Mouse (Mus musculus) thymus, postnatal 14 days (tissue): ENCODE data around the gene Kmt2b.

Experiments used
- DNase-seq: peaks from one replicate; pipeline ENCODE4 v3.0.0; 2021

The Kmt2b gene

DNA sequence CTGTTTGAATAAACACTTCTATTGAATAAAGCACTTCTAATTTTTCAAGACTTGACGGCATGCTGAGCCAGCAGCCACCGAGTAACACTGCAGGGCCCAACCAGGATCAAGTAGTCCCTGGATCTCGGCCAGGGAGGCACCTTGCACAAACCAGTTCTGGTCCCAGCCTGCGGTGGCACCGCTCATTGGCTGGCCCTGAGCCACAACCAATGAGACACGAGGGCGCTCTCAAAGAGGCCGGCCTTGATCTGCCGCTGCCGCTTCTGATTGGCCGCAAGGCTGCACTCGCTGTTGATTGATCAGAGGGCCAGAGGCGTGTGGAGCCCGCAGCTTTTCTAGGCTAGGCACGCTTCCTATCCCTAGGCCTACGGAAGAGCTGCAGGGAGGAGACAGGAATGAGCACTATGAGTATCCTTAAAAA is 11.4 kb upstream of the Kmt2b start:
- peak; percentile 70 for DNase-seq

DNA sequence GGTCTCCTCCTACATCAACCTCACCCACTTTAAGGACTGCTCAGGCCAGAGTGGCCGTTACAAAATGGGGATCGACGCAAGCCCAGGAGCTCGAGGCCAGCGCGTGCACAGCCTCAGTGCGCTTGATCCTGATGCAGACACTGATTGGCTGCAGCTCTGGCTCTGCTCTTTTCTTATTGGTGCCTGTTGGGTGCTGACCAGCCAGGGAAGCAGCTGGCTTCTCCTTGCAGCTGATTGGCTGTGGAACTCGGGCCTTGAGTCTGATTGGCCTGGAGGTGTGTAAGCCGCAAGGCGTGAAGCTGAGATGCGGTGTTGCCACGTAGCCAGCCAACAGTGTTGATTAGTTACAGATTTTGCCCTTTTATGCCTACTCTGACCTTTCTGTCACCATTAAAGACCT is 10.3 kb upstream of the Kmt2b start, which contains the start of gene Zbtb32:
Zbtb32 (minus strand) TSS at position 124 of the 400 bp plus-strand sequence.
- no peak for DNase-seq

DNA sequence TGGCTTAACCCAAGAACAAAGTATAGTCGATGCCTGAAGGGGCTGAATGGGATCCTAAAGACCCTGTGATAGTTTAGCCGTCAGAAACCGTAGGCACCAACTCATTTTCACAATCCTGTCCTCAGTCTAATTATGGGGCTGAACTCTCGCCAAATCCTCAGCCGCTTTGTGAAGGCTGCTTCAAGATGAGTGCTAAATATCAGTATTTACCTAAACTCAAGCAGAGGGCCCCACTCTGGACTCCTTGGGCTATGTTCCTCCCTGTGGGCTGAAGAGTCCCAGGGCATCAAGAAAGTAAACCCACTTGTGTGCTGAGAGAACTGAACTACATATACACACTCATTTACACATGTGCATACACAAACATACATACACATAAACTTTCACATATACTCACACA is 8.3 kb upstream of the Kmt2b start:
- no peak for DNase-seq

DNA sequence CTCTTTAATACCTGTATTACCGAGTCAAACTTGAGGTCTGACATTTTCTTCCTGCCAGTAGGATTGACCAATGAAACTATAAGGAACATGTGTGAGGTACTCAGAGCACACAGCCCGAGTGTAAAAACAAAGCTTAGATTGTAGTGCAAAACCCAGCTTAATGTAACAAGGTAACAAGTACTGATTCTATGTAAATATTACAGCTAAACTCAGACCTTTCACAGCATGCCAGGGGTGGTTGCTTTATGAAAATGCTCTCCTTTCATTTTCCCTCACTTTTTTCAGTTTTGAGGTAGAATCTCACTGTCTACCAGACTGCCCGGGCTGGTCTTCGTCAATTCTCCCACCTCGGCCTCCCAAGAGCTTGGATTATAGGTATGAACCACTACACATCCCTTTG is 7.6 kb upstream of the Kmt2b start:
- no peak for DNase-seq

DNA sequence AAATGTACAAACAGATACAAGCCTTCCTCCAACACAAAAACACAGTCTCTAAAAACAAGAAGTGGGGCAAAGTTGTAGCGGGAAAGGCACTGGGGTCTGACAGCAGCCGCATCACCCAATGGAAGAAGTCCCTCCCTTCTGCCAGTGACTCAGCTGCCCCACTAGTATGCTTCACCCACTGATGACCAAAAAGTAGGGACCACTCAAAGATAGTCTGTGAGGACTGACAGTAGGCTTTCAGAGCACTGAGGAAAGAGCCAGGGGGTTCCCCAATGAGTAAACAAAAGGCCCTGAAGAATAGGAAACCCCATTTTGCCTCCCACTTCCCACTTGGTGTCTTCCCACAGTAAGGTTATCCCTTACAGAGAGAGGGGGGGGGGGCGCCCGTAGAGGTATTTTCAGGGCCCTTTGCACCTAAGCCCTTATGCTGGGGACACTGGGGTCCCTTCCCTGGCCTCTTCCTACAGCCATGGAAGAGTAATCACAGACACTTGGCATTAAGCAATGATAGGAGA is 6.0 kb upstream of the Kmt2b start:
- no peak for DNase-seq

DNA sequence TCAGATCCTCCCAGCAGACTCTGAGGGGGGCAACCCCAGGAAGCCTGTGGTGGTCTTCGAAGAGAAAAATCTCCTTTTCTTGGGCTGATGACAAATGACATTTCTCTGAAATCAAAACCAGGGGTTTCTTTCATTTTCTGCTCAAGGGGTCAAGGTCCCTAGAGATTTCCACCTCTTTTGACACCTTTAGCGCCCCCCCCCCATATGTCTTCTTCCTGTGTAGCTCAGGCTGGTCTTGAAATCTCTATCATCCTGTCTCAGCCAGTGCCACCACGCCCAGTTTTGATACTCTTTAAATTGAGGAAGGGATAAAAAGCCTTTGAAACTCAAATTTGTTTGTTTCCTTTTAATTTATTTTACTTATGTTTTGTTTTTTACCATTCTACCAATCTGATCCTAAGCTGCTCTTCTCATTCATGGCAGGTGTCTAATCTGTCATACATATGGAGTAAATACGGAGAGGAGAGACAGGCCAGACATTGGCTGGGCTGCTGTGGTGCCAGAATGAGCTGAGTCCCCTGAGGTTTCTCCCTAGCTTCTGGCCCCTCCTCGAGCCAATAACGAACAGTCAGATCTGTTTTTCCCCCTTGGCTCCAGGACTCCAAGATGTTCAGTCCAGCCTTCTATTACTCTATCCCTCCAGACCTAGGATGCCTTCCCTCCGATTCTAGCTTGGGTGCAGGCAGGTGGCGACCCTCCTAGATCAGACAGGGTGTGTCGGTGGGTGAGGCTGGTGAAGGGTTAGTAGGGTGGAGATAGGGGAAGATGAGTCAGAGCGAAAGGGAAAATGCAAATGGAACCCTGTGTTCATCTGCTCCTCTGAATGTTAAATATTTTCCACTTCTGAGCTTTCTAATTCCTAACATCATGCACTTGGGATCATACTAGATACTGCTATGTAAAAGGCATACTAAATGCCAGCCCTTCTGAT is 5.3 kb upstream of the Kmt2b start:
- no peak for DNase-seq

DNA sequence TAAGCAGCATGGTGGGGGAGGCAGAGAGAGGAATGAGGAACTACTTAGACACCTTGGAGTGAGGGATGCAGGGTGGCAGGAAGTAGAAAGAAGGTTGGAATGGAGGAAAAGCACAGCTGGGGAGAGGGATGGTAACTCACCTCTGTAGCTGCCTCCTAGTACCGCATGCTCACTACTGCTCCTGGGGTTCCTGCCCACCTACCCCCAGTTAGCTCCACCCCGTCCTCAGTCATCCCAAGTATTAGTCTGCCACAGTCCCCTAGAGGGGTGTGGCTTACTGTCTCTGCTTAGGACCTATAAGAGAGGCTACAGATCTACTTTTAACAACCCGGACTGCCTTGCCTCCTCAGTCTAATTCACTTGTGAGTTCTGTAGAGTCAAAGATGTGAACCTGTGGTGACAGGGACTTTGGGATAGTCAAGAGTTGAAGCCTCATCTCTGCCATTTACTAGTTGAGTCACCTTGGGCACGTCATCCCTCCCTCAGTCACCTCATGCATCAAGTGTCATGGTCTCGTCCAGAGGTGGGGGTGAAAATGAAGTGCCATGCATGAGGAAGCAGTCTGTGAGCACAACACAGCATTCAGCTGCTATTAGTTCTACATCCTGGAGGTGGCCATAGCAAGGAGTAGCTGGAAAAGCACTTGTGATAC is 4.4 kb upstream of the Kmt2b start:
- no peak for DNase-seq

DNA sequence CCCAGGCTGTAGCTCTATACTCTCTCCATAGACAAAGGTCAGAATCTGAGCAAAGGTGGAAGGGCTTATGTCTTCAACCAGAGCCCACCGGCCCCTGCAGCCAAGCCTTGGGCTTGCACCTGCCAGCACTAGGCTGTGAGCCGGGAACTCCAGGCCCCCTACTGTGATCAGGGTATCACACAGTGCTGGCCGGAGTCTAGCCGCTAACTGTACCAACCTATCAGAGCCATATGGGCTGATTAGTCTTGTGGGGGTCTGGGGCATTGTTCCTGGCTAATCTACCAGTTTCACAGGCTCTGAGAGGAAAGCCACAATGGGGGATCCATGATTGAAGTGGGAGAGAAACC is 3.1 kb upstream of the Kmt2b start:
- no peak for DNase-seq

DNA sequence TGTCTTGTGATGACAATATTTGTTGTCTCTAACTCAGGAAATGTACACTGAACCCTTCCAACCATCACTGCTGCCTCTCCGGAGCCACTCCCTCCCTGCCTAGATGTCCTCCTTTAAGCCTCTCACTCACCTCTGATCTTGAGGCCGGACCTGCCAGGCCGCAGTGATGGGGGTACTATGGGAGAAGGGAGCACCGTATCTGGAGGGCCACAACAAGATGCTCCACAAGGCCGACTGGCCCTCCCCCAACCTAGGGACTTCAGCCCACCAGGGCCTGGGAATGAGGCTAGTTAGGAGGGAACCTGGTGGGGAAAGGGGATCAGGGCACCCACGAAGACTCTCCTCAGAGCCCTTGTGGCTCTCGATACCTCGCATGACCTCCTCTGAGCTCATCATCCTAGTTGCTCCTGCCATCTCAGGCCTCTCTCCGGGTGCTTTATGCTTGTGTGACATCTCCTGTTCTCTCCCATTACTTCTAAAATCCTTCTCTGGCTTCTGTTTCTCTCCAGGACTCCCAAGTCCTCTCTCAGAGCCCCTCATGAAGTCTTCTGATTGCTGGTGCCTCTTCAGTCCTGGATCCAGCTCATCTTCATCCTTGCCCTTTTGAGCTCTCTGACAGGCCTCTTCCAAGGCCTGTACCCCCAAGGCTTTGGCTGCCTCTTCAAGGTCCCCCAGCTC is 2.5 kb upstream of the Kmt2b start:
- DNase-seq: no peak

DNA sequence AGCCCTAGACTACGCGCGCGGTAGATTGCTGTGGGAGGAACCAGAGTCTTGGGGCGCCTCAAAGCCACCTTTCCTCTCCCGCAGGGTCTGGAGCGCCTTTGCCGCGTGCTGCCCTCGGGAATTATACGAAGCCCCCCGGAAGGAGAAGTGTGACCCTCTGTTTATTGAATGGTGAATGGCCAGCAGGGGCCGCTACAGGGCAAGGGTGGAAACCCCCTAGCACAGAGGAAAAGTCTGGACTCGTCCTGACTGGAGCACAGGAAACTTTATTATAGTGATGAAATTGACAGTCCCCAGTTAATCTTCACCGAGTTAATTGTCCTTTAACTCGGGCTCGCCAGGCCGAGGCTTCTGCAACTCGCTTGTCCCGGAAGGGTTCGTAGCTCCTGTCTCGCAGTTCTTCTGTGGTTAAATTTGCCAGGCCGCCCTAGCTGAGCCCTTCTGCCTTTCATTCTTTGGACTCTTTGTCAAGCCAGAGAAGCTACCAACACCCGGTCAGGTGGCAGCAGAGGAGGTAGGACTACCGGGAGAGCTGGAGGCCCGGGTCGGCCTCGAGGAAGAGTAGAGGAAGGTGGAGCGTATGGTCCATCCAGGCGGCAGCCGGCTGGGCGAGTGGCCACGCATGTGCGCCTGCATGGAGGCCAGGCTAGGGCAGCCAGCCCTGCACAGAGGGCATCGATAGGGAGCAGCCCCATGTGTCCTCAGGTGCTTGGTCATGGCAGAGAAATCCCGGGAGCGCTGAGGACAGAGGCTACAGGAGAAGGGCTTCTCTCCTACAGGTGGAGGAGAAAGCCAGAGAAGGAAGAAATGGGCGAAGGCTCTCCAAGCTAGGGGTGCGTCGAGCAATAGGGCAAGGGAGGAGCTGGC is 1.1 kb upstream of the Kmt2b start:
- DNase-seq: peak; percentile 89

DNA sequence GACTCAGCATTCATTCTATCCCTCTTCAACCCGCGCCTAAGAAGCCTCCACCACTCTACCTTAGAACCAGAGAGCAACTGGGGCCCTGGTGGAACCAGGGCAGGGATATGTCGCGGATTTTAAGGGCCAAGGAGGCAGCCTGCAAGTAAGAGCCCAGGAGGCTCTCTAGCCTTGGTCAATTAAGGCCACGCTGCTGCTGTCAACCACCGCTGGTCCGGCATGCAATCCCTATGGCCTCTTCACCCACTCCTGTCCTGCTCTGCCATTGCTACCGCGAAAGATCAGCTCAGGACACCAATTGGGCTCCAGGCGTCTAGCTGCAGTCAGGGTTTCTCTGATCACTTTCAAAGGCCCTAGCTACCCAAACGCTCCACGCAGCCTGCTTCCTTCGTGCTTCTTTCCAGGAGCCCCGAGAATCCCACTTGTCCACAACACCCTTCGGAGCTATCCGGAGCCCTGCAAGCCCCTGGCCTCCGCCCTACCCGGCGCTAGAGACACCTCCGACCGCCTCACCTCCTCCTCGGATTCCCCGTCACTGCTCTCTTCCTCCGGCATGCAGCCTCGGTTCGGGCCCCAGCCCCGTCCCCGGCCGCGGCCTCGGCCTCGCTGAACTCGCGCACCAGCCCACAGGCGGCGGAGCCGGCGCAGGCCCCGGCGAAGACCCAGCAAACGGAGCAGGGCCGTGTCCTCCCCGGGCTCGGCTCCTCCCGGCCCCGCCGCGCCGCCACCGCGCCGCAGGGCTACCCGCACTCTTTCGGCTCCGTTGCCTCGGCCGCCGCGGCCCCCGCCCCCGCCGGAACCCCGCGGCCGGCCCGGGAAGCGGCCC is 471 bp downstream of the Kmt2b start:
- peak; percentile 68 for DNase-seq

DNA sequence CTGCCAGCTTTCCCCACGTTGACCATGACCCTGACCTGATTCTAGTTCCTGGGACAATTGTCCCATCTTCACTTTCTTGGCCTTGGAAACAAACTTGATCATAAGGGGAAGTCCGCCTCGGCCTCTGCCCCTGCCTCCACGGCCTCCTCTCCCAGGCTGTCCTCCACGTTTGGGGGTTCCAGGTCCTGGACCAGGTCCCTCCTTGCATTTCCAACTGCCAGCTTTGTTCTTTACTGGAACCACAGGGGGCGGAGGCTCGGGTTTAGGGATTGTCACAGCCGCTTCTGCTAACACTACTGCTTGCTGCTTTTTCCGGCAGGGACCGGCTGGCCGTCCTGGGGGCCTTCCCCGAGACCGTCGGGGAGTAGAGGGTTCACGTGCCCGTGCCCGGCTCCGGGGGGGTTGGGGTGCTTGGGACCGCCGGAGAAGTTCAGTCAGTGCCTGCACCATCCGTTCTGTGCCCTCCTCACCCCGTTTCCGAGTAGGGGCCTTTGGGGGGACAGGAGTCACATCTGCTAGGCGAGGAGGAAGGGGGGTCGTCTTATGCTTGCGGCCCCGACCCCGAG is 2.0 kb downstream of the Kmt2b start:
- peak; percentile 28 for DNase-seq

DNA sequence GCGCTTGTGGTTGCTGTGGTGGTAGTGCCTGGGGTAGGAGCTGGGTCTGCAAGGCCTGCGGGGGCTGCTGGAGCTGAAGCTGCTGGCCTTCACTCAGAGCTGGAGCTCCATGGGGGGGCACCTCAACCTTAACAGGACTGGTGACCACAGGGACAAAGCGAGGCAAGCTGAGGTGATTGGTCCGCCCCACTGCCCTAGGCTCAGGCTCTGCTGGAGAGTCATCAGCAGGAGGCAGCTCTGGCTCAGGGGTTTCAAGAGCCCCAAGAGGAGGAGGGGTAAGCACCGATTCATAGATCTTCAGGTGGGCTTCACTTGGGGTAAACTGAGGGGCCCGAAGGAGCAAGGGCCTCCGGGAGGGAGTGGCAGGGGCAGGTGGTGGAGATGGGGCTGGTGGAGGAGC is 3.4 kb downstream of the Kmt2b start:
- no peak for DNase-seq

DNA sequence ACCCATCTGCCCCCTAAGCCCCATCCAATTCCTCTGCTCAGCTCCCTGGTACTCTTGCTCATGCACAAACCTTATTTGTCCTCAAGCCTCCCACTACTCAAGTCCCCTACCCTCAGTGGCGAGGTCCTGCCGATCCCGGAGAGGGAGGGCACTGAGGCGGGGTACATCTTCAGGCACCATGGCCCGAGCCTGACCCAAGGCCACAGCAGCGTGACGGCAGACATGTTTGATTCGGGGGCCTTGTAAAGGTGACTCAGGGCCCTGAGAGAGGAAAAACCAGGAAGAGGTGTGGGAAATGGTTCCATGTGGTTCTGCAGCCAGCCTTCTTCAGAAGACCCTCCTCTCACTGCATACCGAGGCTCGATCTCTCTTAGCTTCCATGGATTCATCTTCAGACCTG is 4.2 kb downstream of the Kmt2b start:
- DNase-seq: no peak

DNA sequence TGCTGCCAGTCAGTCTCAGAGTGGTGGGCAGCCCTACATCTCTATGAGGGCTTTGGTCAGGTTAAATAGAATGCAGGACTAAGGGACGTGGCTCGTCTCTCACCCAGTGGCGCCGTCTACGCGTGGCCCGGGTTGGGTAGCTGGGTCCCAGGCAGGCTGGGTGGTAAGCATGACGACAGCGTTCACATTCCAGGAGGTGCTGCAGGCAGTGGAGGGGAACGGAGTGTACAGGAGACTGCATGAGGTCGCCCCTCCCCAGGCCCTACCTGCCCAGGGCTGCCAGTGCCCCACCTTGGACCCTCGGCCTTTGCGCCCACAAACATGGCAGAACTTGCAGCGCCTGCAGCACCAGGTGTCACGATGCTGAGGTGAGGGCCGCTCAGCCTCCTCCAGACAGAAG is 7.0 kb downstream of the Kmt2b start:
- DNase-seq: no peak

DNA sequence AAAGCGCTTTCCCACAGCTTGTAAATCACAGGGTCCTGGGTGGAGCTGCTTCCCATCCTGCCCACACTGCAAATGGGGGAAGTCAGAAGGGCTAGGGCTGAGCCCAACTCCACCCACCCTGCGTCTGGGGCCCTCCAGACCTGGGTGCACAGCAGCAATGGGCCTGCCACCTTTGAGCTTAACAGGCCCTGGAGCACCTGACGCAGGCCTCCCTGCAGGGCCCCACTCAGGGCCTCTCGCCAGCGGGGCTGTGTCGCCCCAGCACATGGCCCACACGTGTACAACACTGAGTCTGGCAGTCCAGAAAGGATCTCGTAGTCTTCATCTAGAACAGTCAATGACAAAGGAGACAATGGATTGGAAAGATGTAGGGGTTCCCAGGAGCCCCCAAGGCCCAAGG is 8.6 kb downstream of the Kmt2b start:
- DNase-seq: no peak

DNA sequence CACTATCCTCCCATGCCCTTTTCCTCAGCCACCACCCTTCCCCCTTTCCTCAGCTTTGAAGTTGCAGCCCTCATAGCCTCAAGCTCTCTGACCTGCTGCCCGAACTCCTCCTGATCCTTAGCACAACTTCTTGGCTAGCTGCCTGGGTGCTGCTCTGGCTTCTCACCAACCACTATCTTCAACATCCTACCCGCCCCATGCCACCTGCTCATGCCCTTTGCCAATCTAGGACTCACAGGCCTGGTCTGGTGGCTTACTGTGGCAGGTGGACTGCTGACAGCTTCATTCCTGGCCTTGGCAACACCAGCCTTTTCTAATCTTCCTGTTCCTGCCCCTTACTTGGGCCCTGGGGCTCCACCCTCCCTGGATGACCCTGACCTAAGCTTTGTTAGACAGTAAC is 15.6 kb downstream of the Kmt2b start:
- DNase-seq: no peak

DNA sequence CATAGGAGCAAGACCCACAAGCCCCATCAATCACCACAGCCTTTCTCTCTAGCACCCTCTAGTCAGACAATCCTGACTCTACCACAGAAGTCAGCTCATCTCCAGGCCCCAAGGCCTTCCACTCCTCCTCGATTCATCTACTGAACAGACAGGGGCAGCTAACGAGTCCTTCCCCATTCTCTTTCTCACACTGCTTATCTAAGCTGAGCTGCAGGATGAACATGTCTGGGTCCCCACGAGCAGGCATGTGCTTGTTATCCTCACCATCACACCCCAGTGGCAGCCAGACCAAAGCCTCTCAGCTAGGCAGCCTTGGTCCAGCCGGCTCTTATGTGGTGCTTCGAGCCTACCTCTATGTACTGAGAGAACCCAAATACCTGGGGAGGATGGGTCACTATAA is 16.1 kb downstream of the Kmt2b start:
- no peak for DNase-seq

DNA sequence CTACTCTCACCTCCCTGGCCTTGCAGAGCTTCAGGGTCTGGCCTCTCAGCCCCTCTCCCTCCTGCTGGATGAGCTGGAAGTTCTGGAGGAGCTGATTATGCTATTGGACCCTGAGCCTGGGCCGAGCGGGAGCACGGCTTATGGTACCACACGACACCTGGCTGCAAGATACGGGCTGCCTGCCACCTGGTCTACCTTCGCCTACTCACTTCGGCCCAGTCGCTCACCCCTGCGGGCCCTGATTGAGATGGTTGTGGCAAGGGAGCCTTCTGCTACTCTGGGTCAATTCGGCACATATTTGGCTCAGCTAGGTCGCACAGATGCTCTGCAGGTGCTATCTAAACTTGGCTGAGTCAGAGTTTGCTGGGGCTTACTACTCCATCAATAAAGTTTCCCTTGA is 21.0 kb downstream of the Kmt2b start:
- DNase-seq: no peak

DNA sequence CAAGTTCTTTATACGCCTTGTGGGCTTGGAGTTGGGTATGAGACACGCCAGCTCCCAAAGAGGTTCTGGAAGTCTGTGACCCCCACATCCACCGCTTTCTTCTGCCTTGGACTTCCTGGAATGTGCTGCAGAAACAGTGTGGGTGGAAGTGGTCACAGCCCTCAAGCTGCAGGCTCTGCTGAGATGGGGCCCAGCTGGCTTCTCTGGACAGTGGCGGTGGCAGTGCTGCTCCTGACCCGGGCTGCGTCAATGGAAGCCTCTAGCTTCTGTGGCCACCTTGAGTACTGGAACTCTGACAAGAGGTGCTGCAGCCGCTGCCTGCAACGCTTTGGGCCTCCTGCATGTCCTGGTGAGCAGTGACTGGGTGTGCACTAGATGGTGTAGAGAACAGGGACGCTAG is 22.5 kb downstream of the Kmt2b start:
- DNase-seq: no peak

DNA sequence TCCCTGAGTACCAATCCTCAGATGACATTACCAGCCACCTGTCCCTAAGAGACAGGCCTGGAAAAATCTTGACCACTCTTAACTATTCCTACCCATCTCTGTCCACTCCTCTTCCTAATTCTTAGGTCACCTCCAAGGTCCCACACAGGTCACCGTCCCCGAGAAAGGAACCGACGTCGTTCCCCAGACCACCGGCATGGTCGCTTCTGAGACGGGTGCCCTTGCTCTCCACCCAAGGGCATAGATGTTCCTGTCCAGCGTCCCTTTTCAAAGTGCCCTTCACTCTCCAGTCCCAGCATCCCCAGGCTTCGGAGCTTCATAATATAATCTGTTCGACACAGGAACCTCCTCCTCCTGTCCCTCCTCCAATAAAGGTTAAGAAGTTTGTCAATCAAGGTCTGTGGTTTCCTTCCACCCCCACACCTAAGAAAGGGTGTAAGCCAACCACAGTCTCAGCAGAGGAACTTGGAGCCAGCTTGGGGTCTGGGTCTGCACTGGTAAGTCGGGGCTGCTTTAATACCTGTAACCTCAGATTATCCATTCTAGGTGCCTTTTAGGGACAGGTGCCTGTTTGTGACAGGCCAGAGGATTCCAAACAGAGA is 23.5 kb downstream of the Kmt2b start, which contains the start of gene Igflr1:
Igflr1 (plus strand) TSS at position 458 of the 602 bp plus-strand sequence.
- no peak for DNase-seq
